Mouse (Mus musculus) liver, embryonic 12.5 days (tissue): ENCODE measurements around the gene Lrrc4. TPM values are rescaled to one million over a fixed set of nuclear protein-coding genes. Genes with fewer than 3 reads are reported as not detected.

Experiments
- ATAC-seq: fragments of 200-750 bp; cut with Nextera tagmentation; 2 replicates; pipeline ENCODE4 v1.8.0; 2017; ENCODE audit warnings: moderate number of reproducible peaks, mild to moderate bottlenecking, moderate library complexity
- H3K27ac ChIP-seq: fragments of 300-500 bp; sonication (generic); 2 replicates; pipeline ENCODE4 v1.5.1; 2016; ENCODE audit warnings: mild to moderate bottlenecking
- H3K27me3 ChIP-seq: fragments of 300-500 bp; sonication (generic); replicated peaks from 2 replicates; pipeline ENCODE4 v1.6.1; 2016; ENCODE audit warnings: mild to moderate bottlenecking, moderate library complexity
- H3K36me3 ChIP-seq: fragments of 300-500 bp; sonication (generic); 2 replicates; pipeline ENCODE4 v1.6.1; 2016; ENCODE audit warnings: mild to moderate bottlenecking, moderate library complexity
- H3K4me1 ChIP-seq: fragments of 300-500 bp; sonication (generic); 2 replicates; pipeline ENCODE4 v1.6.1; 2016
- H3K4me2 ChIP-seq: fragments of 300-500 bp; sonication (generic); 2 replicates; pipeline ENCODE4 v1.6.1; 2016; ENCODE audit warnings: mild to moderate bottlenecking, moderate library complexity
- H3K4me3 ChIP-seq: fragments of 300-500 bp; sonication (generic); 2 replicates; pipeline ENCODE4 v1.5.1; 2016; ENCODE audit warnings: mild to moderate bottlenecking, moderate library complexity
- H3K9ac ChIP-seq: fragments of 300-500 bp; sonication (generic); 2 replicates; pipeline ENCODE4 v1.6.1; 2016; ENCODE audit warnings: mild to moderate bottlenecking, moderate library complexity
- H3K9me3 ChIP-seq: fragments of 300-500 bp; sonication (generic); replicated peaks from 2 replicates; pipeline ENCODE4 v1.6.1; 2016; ENCODE audit warnings: mild to moderate bottlenecking, moderate library complexity
- WGBS: fragments of 180-500 bp; shearing (Covaris S2); methylation state at CpG from one replicate; pipeline ENCODE4 v1.1.7; 2016; ENCODE audit not compliant: insufficient replicate concordance; 5-methylcytosine and 5-hydroxymethylcytosine counted together
- polyA plus RNA-seq: library from polyadenylated mRNA; unstranded; fragments of >200 nt; fragmentation: Nextera tagmentation; extraction: Ambion mirVana; gene quantifications from 2 replicates; pipeline ENCODE4 v1.2.1, GENCODE M21; 2016

Gene Lrrc4
- polyA plus RNA-seq, 1 experiment from 2014 or later, result 0.30 TPM

GRCm38 (mm10) chr6:28710035-28710434 is 121.5 kb downstream of the Lrrc4 start:
- WGBS, result 49% methylated on average over 2 of the region's 2 CpGs
- Histone ChIP-seq H3K27ac (0 out of 2 replicates have a peak overlapping the region, but pooled peaks have one; percentile 10), H3K36me3 (peaks cover 21% of the 10 kb centered on the region), H3K9me3 (no peaks in the 10 kb centered on the region), H3K4me3 (no peak overlapping the region), H3K9ac (no peak overlapping the region), H3K27me3 (no peaks in the 10 kb centered on the region), H3K4me1 (peaks cover 61% of the 10 kb centered on the region), H3K4me2 (peak overlapping the region; percentile 11)
- ATAC-seq, result peak; percentile 53; the same call in 1 of the 2 replicates

- Histone ChIP-seq H3K27ac (peak overlapping the region; percentile 68), H3K27me3 (no peaks in the 10 kb centered on the region), H3K4me3 (no peak overlapping the region), H3K9ac (no peak overlapping the region), H3K9me3 (no peaks in the 10 kb centered on the region), H3K4me1 (peaks cover 61% of the 10 kb centered on the region), H3K4me2 (peak overlapping the region; percentile 27), H3K36me3 (peaks cover 16% of the 10 kb centered on the region)
- 42% methylated on average over 12 of the region's 12 CpGs for WGBS
- peak; percentile 90 for ATAC-seq
Observed at GRCm38 (mm10) chr6:28706976-28707592, 124.5 kb downstream of the Lrrc4 start.

- H3K27ac ChIP-seq, result peak overlapping the region; percentile 68
- H3K4me2 ChIP-seq, result peak overlapping the region; percentile 31
Observed at GRCm38 (mm10) chr6:28706108-28706975, 125.2 kb downstream of the Lrrc4 start.

GRCm38 (mm10) chr6:28705384-28706107 is 126.0 kb downstream of the Lrrc4 start:
- H3K27ac ChIP-seq, result peak overlapping the region; percentile 68
- 29% methylated on average over 6 of the region's 6 CpGs for WGBS
- peaks cover 24% of the 10 kb centered on the region for H3K36me3 ChIP-seq
- H3K27me3 ChIP-seq, result no peaks in the 10 kb centered on the region
- no peak overlapping the region for H3K4me3 ChIP-seq
- no peaks in the 10 kb centered on the region for H3K9me3 ChIP-seq
- peak; percentile 65 for ATAC-seq
- peak overlapping the region; percentile 31 for H3K4me2 ChIP-seq
- H3K4me1 ChIP-seq, result peaks cover 55% of the 10 kb centered on the region
- peak overlapping the region; percentile 43; the same call in 1 of the 2 replicates for H3K9ac ChIP-seq

More at GRCm38 (mm10) chr6:28706108-28706975, 125.2 kb downstream of the Lrrc4 start:
- Histone ChIP-seq H3K9me3 (no peaks in the 10 kb centered on the region), H3K27me3 (no peaks in the 10 kb centered on the region), H3K4me1 (peaks cover 61% of the 10 kb centered on the region), H3K4me3 (no peak overlapping the region), H3K9ac (no peak overlapping the region), H3K36me3 (peaks cover 19% of the 10 kb centered on the region)
- WGBS, result 79% methylated on average over 8 of the region's 8 CpGs
- ATAC-seq, result no peak

- 58% methylated on average over 6 of the region's 6 CpGs for WGBS
- H3K4me1 ChIP-seq, result peaks cover 46% of the 10 kb centered on the region
- no peak overlapping the region for H3K9ac ChIP-seq
- H3K4me3 ChIP-seq, result no peak overlapping the region
- peaks cover 25% of the 10 kb centered on the region for H3K36me3 ChIP-seq
- no peaks in the 10 kb centered on the region for H3K9me3 ChIP-seq
- no peaks in the 10 kb centered on the region for H3K27me3 ChIP-seq
- peak overlapping the region; percentile 68 for H3K27ac ChIP-seq
- no peak for ATAC-seq
- peak overlapping the region; percentile 31 for H3K4me2 ChIP-seq
Observed at GRCm38 (mm10) chr6:28704612-28705011, 126.9 kb downstream of the Lrrc4 start.

- H3K27ac ChIP-seq, result no peak overlapping the region
- WGBS, result 72% methylated on average over 3 of the region's 3 CpGs
- no peaks in the 10 kb centered on the region for H3K4me1 ChIP-seq
- no peak for ATAC-seq
- no peak overlapping the region for H3K4me3 ChIP-seq
- no peaks in the 10 kb centered on the region for H3K9me3 ChIP-seq
- peaks cover 24% of the 10 kb centered on the region for H3K36me3 ChIP-seq
- H3K4me2 ChIP-seq, result no peak overlapping the region
- H3K27me3 ChIP-seq, result no peaks in the 10 kb centered on the region
- no peak overlapping the region for H3K9ac ChIP-seq
Observed at GRCm38 (mm10) chr6:28697214-28697613, 134.3 kb downstream of the Lrrc4 start.

- no peak for ATAC-seq
- Histone ChIP-seq H3K9me3 (no peaks in the 10 kb centered on the region), H3K4me1 (no peaks in the 10 kb centered on the region), H3K4me3 (no peak overlapping the region), H3K27me3 (no peaks in the 10 kb centered on the region), H3K9ac (no peak overlapping the region), H3K27ac (no peak overlapping the region), H3K36me3 (peaks cover 11% of the 10 kb centered on the region; the same call in 1 of the 2 replicates), H3K4me2 (no peak overlapping the region)
Observed at GRCm38 (mm10) chr6:28692659-28693058, 138.9 kb downstream of the Lrrc4 start.

GRCm38 (mm10) chr6:28687776-28688175 is 143.8 kb downstream of the Lrrc4 start:
- 74% methylated on average over 5 of the region's 5 CpGs for WGBS
- Histone ChIP-seq H3K27me3 (no peaks in the 10 kb centered on the region), H3K4me3 (no peak overlapping the region)

GRCm38 (mm10) chr6:28685745-28686144 is 145.8 kb downstream of the Lrrc4 start:
- H3K4me1 ChIP-seq, result no peaks in the 10 kb centered on the region; the same call in 1 of the 2 replicates
- no peak overlapping the region for H3K4me3 ChIP-seq
- no peak overlapping the region for H3K4me2 ChIP-seq
- H3K9me3 ChIP-seq, result no peaks in the 10 kb centered on the region
- 74% methylated on average over 5 of the region's 5 CpGs for WGBS
- H3K27ac ChIP-seq, result no peak overlapping the region
- H3K27me3 ChIP-seq, result no peaks in the 10 kb centered on the region
- no peaks in the 10 kb centered on the region for H3K36me3 ChIP-seq
- H3K9ac ChIP-seq, result no peak overlapping the region
- ATAC-seq, result no peak

More at GRCm38 (mm10) chr6:28687776-28688175, 143.8 kb downstream of the Lrrc4 start:
- no peaks in the 10 kb centered on the region for H3K9me3 ChIP-seq
- H3K27ac ChIP-seq, result no peak overlapping the region
- no peak overlapping the region for H3K9ac ChIP-seq
- ATAC-seq, result no peak
- H3K36me3 ChIP-seq, result no peaks in the 10 kb centered on the region
- H3K4me2 ChIP-seq, result no peak overlapping the region
- no peaks in the 10 kb centered on the region for H3K4me1 ChIP-seq

- ATAC-seq, result no peak
- no peak overlapping the region for H3K9ac ChIP-seq
- no peak overlapping the region for H3K4me3 ChIP-seq
- H3K4me1 ChIP-seq, result no peaks in the 10 kb centered on the region; the same call in 1 of the 2 replicates
- no peaks in the 10 kb centered on the region for H3K36me3 ChIP-seq
- no peaks in the 10 kb centered on the region for H3K27me3 ChIP-seq
- H3K27ac ChIP-seq, result no peak overlapping the region
- no peaks in the 10 kb centered on the region for H3K9me3 ChIP-seq
- no peak overlapping the region for H3K4me2 ChIP-seq
- 73% methylated on average over 3 of the region's 3 CpGs for WGBS
Observed at GRCm38 (mm10) chr6:28685052-28685451, 146.5 kb downstream of the Lrrc4 start.

GRCm38 (mm10) chr6:28681521-28682457 is 149.8 kb downstream of the Lrrc4 start:
- Histone ChIP-seq H3K9me3 (no peaks in the 10 kb centered on the region), H3K36me3 (no peaks in the 10 kb centered on the region), H3K4me3 (no peak overlapping the region), H3K27ac (no peak overlapping the region), H3K9ac (no peak overlapping the region), H3K4me1 (no peaks in the 10 kb centered on the region; the same call in 1 of the 2 replicates), H3K4me2 (no peak overlapping the region), H3K27me3 (no peaks in the 10 kb centered on the region)
- WGBS, result 75% methylated on average over 8 of the region's 8 CpGs
- no peak for ATAC-seq
